Mouse (Mus musculus) CH12.LX (cell line): Measurements from ENCODE around the gene Tom1.

Experiments
- BHLHE40 ChIP-seq: IDR thresholded peaks from 2 replicates; pipeline ENCODE4 v1.6.1; 2011; ENCODE audit warnings: mild to moderate bottlenecking, low read depth, low read length, improper control_type of control experiment
- CHD1 ChIP-seq: IDR thresholded peaks from 2 replicates; pipeline ENCODE4 v1.6.1; 2012; ENCODE audit warnings: low read depth, low read length, improper control_type of control experiment, inconsistent platforms
- CHD2 ChIP-seq: IDR thresholded peaks from 2 replicates; pipeline ENCODE4 v1.6.1; 2011; ENCODE audit warnings: low read length, improper control_type of control experiment
- CTCF ChIP-seq, 2 experiments: IDR thresholded peaks in 1 of 2; conservative IDR thresholded peaks in 1 of 2; 2 replicates each; pipeline ENCODE4 v1.5.1; 2011 to 2012; ENCODE audit warnings: low read depth in 2 of 2, low read length in 2 of 2, improper control_type of control experiment in 1 of 2, inconsistent platforms in 1 of 2, mild to moderate bottlenecking in 1 of 2, moderate library complexity in 1 of 2
- EP300 ChIP-seq: IDR thresholded peaks from 2 replicates; pipeline ENCODE4 v1.6.1; 2011; ENCODE audit warnings: low read length, improper control_type of control experiment
- MAX ChIP-seq: IDR thresholded peaks from 2 replicates; pipeline ENCODE4 v1.6.1; 2011; ENCODE audit warnings: low read length, improper control_type of control experiment
- MYC ChIP-seq: IDR thresholded peaks from 2 replicates; pipeline ENCODE4 v1.6.1; 2011; ENCODE audit warnings: low read depth, mild to moderate bottlenecking, improper control_type of control experiment, low read length
- POLR2A ChIP-seq: IDR thresholded peaks from 2 replicates; pipeline ENCODE4 v1.6.1; 2011; ENCODE audit warnings: low read depth, mild to moderate bottlenecking, improper control_type of control experiment, low read length
- RCOR1 ChIP-seq: conservative IDR thresholded peaks from 2 replicates; pipeline ENCODE4 v1.6.1; 2012; ENCODE audit warnings: low read depth, mild to moderate bottlenecking, inconsistent platforms, low read length, improper control_type of control experiment
- TBP ChIP-seq: conservative IDR thresholded peaks from 2 replicates; pipeline ENCODE4 v1.6.1; 2011; ENCODE audit warnings: low read depth, low read length, improper control_type of control experiment
- TCF12 ChIP-seq: IDR thresholded peaks from 2 replicates; pipeline ENCODE4 v1.6.1; 2014; ENCODE audit warnings: low read depth, mild to moderate bottlenecking, inconsistent platforms, low read length, improper control_type of control experiment
- USF2 ChIP-seq: conservative IDR thresholded peaks from 2 replicates; pipeline ENCODE4 v1.6.1; 2011; ENCODE audit warnings: low read depth, low read length, improper control_type of control experiment
- ZC3H11A ChIP-seq: IDR thresholded peaks from 2 replicates; pipeline ENCODE4 v1.6.1; 2012; ENCODE audit warnings: low read depth, mild to moderate bottlenecking, inconsistent platforms, low read length, improper control_type of control experiment

- TF ChIP-seq EP300 (no peak), POLR2A (peak; percentile 44; the same call in 1 of the 2 replicates), USF2 (peak; percentile 76), MAX (peak; percentile 62; the same call in 1 of the 2 replicates), RCOR1 (no peak), ZC3H11A (no peak), CTCF (conservative IDR thresholded peaks at IDR 0.05 in 1 of 2, IDR thresholded peaks at IDR 0.05 in 1 of 2; ENCODE audit: low read depth in 2 of 2, low read length in 2 of 2) (no peak), TBP (0 out of 2 replicates have a peak, but pooled peaks have one; percentile 33), CHD2 (peak; percentile 99), BHLHE40 (peak; percentile 84), TCF12 (0 out of 2 replicates have a peak, but pooled peaks have one; percentile 27), CHD1 (no peak), MYC (no peak)
These were observed at the start of gene Tom1 for GRCm38 (mm10) chr8:75033511-75034243.
